Mouse (Mus musculus) Muller cell, postnatal 12 days (primary cell): ENCODE measurements around the gene Cgnl1.

Experiments used
- DNase-seq: peaks from one replicate; pipeline ENCODE4 v3.0.0-alpha.2; 2015; ENCODE audit errors: inconsistent ontology term

Cgnl1 gene

DNA sequence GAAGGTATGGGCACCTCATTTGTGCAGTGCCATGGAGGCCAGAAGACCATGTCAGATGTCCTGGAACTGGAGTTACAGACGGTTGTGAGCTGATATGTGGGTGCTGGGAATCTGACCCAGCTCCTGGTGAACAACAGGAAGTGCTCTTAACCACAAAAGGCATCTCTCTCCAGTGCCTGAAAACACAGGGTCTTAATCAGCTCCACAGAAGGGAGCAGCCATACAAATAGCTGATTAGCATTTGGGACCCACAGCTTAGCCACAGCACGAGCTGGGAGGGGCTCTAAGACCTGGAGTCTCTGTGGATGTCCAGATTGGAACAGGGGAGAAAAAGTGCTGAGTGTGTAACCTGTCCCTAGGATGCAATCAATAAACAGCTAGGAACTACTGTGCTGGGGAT is 4.5 kb downstream of the Cgnl1 start:
- DNase-seq, result no peak

DNA sequence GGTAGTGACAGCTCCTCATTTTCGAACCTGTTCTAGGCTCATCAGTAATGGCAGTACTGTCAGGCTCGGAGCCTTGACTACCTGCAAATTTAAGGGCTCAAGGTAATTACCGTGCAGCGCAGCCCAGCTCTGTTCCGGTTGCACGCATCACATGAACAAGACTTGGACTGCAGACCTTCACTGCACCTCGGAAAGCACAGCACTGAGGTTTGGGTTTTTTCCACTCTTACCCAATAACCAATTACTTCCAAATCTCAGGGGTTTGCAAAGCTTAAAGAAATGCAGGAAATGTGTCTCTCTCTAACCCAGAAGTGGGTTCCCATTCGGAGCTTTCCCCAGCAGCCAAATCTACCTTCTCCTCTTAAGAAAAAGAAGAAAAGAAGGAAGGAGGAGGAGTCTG is 5.1 kb downstream of the Cgnl1 start:
- DNase-seq, result no peak

DNA sequence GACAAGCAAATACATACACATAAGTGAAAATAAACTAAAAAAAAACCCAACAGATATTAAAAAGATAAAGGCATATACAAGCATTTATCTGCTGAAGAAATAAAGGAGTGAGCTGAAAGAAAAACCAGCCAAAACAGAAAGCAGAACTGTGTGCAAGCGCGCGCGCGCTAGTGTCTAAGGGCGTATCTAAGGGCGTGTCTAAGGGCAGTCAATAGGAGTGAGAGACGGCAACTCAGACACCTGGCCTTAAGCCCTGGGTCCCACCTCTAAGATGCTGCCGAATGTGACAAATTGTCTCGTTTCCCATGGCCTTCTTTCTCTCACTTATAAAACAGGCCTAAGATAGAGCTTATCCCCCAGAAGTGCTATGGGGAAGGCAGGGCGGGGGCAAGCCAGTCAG is 6.9 kb downstream of the Cgnl1 start:
- no peak for DNase-seq

DNA sequence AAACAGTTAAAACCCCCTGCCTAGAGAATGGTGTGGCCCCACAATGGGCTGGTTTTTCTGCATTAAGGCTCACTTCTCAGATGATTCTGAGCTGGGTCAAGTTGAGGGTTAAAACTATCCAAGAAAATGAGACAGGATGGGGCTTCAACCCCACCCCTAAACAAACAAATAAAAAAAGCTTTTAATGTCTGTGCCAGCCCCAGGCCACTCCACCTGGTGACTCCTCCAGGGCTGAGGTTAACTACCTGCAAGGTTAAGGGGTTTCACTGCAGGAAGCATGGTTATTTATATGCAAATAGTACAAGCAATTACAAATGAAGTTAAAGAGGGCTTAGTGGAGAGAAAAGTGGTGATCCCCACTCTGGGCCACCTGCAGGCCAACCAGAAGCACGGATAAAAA is 8.1 kb downstream of the Cgnl1 start:
- DNase-seq, result no peak

DNA sequence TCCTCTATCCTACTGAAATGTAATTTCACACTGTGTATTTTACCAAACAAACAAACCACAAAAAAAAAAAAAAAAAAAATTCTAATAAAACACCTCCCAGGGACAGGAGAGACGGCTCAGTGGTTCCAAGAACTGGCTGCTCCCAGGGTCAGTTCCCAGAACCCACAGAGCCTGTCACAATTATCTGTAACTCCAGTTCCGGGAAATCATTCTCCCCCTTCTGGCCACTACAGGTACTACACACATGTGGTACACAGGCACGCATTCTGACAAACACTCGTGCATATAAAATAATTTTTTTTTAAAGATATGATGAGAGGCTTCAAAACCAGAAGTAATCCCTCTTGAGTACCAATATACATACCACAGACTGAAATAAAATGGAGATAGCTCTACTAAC is 9.7 kb downstream of the Cgnl1 start:
- DNase-seq, result no peak

DNA sequence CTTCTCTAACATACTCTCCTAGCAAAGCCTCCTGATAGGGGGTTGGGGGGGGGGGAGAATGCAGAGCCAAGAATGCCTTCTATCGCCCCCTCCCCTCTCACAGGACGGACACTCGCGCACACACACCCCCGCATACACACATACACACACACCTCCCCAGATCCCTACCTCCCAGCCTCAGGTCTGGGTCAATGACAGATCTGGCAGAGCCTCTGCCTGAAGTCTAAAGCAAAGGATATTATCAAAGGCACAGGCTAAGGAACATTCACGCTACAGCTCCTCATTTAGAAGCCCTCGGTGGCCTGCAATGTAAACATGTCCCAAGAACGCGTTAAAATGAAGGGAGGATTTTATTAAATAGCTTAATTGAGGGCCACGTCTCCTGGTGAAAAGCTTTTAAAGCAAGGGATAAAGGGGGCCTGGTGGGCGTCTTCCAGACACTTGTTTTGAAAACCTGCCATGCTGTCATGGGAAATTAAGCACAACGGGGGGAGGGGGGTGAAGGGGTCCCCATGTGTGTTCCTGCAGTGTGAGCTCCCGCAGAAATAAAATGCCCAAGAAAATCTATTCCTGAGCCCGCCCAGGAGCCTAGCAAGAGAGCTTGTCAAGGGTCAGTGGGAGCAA is 10.8 kb downstream of the Cgnl1 start:
- no peak for DNase-seq

GRCm38 (mm10) chr9:71759893-71760292 is 11.5 kb downstream of the Cgnl1 start:
- DNase-seq, result no peak

DNA sequence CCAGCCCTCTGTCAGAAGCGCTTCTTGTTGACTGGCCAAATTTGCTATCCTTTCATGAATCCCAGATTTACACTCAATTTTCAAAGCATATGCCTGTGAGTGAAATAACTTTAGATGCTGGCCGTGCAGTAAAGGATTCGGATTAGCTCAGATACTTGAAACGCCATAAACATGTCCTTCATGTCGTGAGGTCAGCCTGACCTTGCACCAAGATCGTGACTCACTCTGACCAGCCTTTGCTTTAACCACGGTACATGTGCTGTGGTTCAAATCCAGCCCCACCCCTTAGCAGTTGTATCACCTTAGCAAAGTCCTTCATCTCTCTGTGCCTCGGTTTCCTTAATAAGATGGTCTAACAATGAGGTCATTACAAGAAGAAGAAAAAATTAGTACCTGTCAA is 14.0 kb downstream of the Cgnl1 start:
- no peak for DNase-seq

- no peak for DNase-seq
Observed at GRCm38 (mm10) chr9:71756916-71757315, 14.5 kb downstream of the Cgnl1 start.

DNA sequence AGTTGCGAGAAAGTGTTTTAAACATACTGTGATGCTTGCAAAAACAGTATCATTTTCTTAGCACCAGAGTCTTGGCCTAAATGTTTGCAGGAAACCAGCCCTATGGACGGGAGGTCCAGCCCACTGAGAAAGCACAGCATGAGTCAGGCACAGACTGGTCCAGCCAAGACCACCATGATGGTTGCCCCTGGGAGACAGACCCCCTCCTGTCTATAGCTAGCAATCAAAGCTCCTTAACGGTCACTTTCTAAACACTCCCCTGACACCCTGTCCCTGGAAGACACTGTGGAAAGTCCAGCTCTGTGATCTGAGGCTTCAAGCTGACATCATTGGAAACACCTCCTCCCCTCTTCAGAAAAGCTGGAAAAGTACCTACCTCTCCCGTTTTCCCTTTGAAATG is 17.4 kb downstream of the Cgnl1 start:
- no peak for DNase-seq

- no peak for DNase-seq
Observed at GRCm38 (mm10) chr9:71753529-71753928, 17.9 kb downstream of the Cgnl1 start.

- DNase-seq, result no peak
Observed at GRCm38 (mm10) chr9:71753117-71753516, 18.3 kb downstream of the Cgnl1 start.

- DNase-seq, result peak; percentile 57
Observed at GRCm38 (mm10) chr9:71750015-71750672, 21.3 kb downstream of the Cgnl1 start.

GRCm38 (mm10) chr9:71746405-71746804 is 25.0 kb downstream of the Cgnl1 start:
- no peak for DNase-seq

- no peak for DNase-seq
Observed at GRCm38 (mm10) chr9:71738081-71738930, 33.1 kb downstream of the Cgnl1 start.

GRCm38 (mm10) chr9:71737257-71738023 is 34.0 kb downstream of the Cgnl1 start:
- no peak for DNase-seq

GRCm38 (mm10) chr9:71735886-71736285 is 35.5 kb downstream of the Cgnl1 start:
- no peak for DNase-seq

DNA sequence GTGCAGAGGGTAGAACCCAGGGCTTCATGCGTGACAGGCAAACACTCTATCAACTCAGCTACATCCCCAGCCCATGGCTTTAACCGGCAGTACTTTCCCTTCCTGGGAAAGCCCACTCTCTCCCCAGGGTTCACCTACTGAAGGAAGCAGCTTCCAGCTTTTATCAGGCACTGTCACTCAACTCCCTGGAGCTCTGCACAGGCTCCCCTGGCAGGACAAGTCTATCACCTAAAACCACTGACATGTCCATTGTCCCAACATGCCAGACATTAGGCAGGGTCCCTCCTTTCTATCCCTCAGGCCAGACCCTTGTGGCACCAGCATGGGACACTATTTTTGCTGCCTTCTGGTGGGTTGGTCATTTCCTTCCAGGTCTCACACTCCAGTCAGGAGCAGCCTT is 37.8 kb downstream of the Cgnl1 start:
- DNase-seq, result no peak

DNA sequence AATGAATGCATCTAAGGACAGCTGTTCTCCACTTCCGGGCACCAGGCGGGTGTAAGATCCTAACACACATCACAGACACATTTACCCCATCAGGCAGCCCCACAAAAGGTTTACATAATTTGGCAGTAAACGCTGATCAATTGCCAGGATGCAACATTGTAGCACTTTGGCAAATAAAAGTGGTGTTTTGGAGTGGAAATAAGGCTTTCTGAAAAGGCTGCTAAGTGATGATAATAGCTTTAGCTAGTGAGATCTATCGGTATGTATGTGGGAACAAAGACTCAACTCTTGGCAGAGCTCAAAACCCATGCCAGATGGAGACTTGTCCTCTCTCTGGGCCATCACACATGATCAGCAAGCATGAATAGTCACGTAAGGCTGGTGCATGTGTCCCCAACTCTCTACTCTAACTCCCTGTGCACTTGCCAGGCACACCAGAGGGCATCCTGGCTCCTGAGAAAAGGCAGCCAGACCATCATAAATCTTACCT is 42.5 kb downstream of the Cgnl1 start:
- peak; percentile 91 for DNase-seq

- no peak for DNase-seq
Observed at GRCm38 (mm10) chr9:71727233-71727632, 44.2 kb downstream of the Cgnl1 start.

DNA sequence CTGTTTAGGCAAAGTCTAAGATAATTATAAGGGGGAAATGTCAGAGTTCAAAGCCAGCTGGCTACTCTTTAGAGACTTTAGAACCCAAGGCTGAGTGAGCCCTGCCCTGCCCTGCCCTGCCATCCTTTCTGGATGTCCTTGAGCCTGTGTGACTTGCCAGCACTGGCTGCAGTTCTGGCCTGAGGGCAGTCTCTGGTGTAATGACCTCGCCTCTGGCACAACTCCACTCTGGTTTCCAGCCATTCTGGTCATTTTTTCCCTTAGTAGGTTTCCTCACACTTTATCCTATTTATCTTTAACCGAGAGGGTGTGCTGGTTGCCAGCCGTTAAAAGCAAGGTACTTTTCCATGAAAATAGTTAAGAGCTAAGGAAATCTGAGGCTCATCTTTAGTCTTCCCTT is 45.3 kb downstream of the Cgnl1 start:
- peak; percentile 56 for DNase-seq

DNA sequence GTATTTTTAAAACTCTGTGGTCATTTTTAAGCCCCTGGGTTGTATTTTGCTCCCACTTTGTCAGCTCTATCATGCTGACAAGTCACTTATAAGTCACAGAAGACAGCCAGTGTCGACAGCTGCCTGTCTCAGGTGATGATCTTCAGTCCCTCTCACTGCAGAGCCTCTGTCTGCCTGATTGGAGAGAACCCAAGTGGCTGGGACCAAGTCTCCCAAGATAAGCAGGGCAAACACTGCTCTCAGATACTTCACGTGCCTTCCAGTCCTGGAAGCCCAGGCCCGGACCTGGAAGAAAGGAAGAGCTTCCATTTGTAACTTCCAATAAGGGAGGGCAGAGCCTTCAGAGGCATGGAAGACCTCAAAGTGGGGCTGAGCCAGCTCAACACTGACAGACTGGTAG is 49.0 kb downstream of the Cgnl1 start:
- no peak for DNase-seq
